Comparison of ENCODE assay signal across 11 mouse cellular contexts in genomic region chr7:131628846-131629391, GRCm38 (mm10).
A peak's percentile ranks its signal among the peaks of the same experiment; 100 is the strongest.
DNase-seq lines count a peak whose midpoint lies in the region; ATAC-seq and TF ChIP-seq lines count a peak whose summit lies in the region.
"Had no signal": no experiment of that assay in that cellular context is flagged by ENCODE, and none has a peak within 500 bp of the region (broad histone marks: within the 10 kb centered on the region; RNA-seq: fewer than 3 reads in every experiment).

No protein-coding gene starts in this region.

- H3K4me2 ChIP-seq in midbrain, postnatal 0 days (ENCODE audit: low read depth, low read length, poor library complexity, severe bottlenecking), result no peak overlapping the region
- H3K4me2 ChIP-seq in midbrain, embryonic 15.5 days, result no peak overlapping the region
- no peak overlapping the region for H3K4me2 ChIP-seq in stomach, postnatal 0 days (replicated peaks; ENCODE audit: low read depth)
- H3K4me2 ChIP-seq: liver, embryonic 15.5 days had no signal

- DNase-seq in cerebellum, postnatal 14 days, result peak; percentile 58 to 72
- DNase-seq in cerebellum, adult 9-10 months, result no peak
- DNase-seq in midbrain, postnatal 0 days (ENCODE audit: low spot score), result peak; percentile 68
- peak; percentile 23 to 71 for DNase-seq in left cerebral cortex, postnatal 25 days (ENCODE audit: low spot score in 2 of 2)
- no peak for DNase-seq in thymus, postnatal 14 days
- DNase-seq in stomach, postnatal 0 days (ENCODE audit: low spot score), result no peak
- DNase-seq in thymus, postnatal 10 days (ENCODE audit: low spot score in 2 of 2), result no peak
- DNase-seq: kidney, postnatal 10 days had no signal

- H3K27ac ChIP-seq in midbrain, postnatal 0 days (ENCODE audit: low read depth, low read length), result no peak overlapping the region
- H3K27ac ChIP-seq in midbrain, embryonic 15.5 days, result no peak overlapping the region
- no peak overlapping the region for H3K27ac ChIP-seq in stomach, postnatal 0 days (replicated peaks)
- H3K27ac ChIP-seq: liver, embryonic 15.5 days had no signal

- H3K4me1 ChIP-seq in midbrain, postnatal 0 days (ENCODE audit: insufficient read depth, low read length), result peaks cover 6% of the 10 kb centered on the region
- H3K4me1 ChIP-seq in midbrain, embryonic 15.5 days, result peaks cover 7% of the 10 kb centered on the region; the same call in 1 of the 2 replicates
- no peaks in the 10 kb centered on the region for H3K4me1 ChIP-seq in stomach, postnatal 0 days (replicated peaks; ENCODE audit: control insufficient read depth, insufficient read depth)
- H3K4me1 ChIP-seq: liver, embryonic 15.5 days had no signal

- H3K9ac ChIP-seq in midbrain, postnatal 0 days (replicated peaks; ENCODE audit: low read length, poor library complexity, severe bottlenecking), result no peak overlapping the region
- H3K9ac ChIP-seq in midbrain, embryonic 15.5 days, result no peak overlapping the region
- H3K9ac ChIP-seq in stomach, postnatal 0 days (ENCODE audit: low read length), result no peak overlapping the region
- H3K9ac ChIP-seq: liver, embryonic 15.5 days had no signal

- no peaks in the 10 kb centered on the region for H3K36me3 ChIP-seq in midbrain, postnatal 0 days (ENCODE audit: insufficient read depth, low read length)
- no peaks in the 10 kb centered on the region for H3K36me3 ChIP-seq in midbrain, embryonic 15.5 days (replicated peaks)
- H3K36me3 ChIP-seq in stomach, postnatal 0 days (ENCODE audit: control insufficient read depth, insufficient read depth, low read length), result no peaks in the 10 kb centered on the region
- H3K36me3 ChIP-seq: liver, embryonic 15.5 days had no signal

- no peaks in the 10 kb centered on the region for H3K27me3 ChIP-seq in midbrain, postnatal 0 days (ENCODE audit: insufficient read depth, low read length)
- no peaks in the 10 kb centered on the region; the same call in 1 of the 2 replicates for H3K27me3 ChIP-seq in midbrain, embryonic 15.5 days (replicated peaks)
- no peaks in the 10 kb centered on the region for H3K27me3 ChIP-seq in stomach, postnatal 0 days (ENCODE audit: control insufficient read depth, insufficient read depth, low read length)
- H3K27me3 ChIP-seq: liver, embryonic 15.5 days; Patski had no signal

- TF ChIP-seq EP300 in stomach, postnatal 0 days (optimal IDR thresholded peaks at IDR 0.05), result no peak

- no peak overlapping the region for H3K4me3 ChIP-seq in midbrain, postnatal 0 days (ENCODE audit: low read depth, low read length)
- H3K4me3 ChIP-seq in midbrain, embryonic 15.5 days, result no peak overlapping the region
- no peak overlapping the region for H3K4me3 ChIP-seq in stomach, postnatal 0 days (ENCODE audit: low read depth, low read length)
- H3K4me3 ChIP-seq: liver, embryonic 15.5 days had no signal

- WGBS in midbrain, postnatal 0 days, result 75% methylated on average over 13 of the region's 13 CpGs
- WGBS in midbrain, embryonic 15.5 days, result 84% methylated on average over 13 of the region's 13 CpGs
- 69% methylated on average over 13 of the region's 13 CpGs for WGBS in stomach, postnatal 0 days

- ATAC-seq in midbrain, postnatal 0 days (ENCODE audit: low FRiP score), result no peak
- ATAC-seq in midbrain, embryonic 15.5 days (replicated peaks), result no peak
- no peak for ATAC-seq in stomach, postnatal 0 days (ENCODE audit: low FRiP score, low TSS enrichment)
- ATAC-seq: Patski had no signal

- intact Hi-C loops in left cerebral cortex, postnatal 25 days (cut with DNase I), result no loop called here

- H3K9me3 ChIP-seq in midbrain, postnatal 0 days (ENCODE audit: low read length), result no peaks in the 10 kb centered on the region
- H3K9me3 ChIP-seq in midbrain, embryonic 15.5 days, result no peaks in the 10 kb centered on the region
- H3K9me3 ChIP-seq in stomach, postnatal 0 days (ENCODE audit: control insufficient read depth, low read length), result no peaks in the 10 kb centered on the region
- H3K9me3 ChIP-seq: liver, embryonic 15.5 days had no signal

- TF ChIP-seq CTCF in midbrain, postnatal 0 days (IDR thresholded peaks at IDR 0.05), result no peak
- no peak for TF ChIP-seq CTCF in stomach, postnatal 0 days (IDR thresholded peaks at IDR 0.05; ENCODE audit: low read depth)

Comparison
In these comparisons a context has a peak if more than half of its experiments do, and no peak if none do; other contexts are left out.
1. DNase-seq: peak in cerebellum, postnatal 14 days (2 of 2), midbrain, postnatal 0 days (single experiment) and left cerebral cortex, postnatal 25 days (2 of 2); none in cerebellum, adult 9-10 months (single experiment), thymus, postnatal 14 days (single experiment), stomach, postnatal 0 days (single experiment) and thymus, postnatal 10 days (0 of 2).